Mouse (Mus musculus) T-cell, adult 2 months (primary cell): ENCODE measurements around the gene Tmem233.

Experiments
- DNase-seq: peaks from one replicate; pipeline ENCODE4 v3.0.0; 2022; ENCODE audit warnings: low spot score

The Tmem233 gene

GRCm38 (mm10) chr5:116029071-116029470 lies 54.0 kb downstream of the Tmem233 start:
- DNase-seq, result peak; percentile 81

- no peak for DNase-seq
These were observed 56.5 kb downstream of the Tmem233 start for GRCm38 (mm10) chr5:116026561-116026960.

- no peak for DNase-seq
These were observed 56.9 kb downstream of the Tmem233 start for GRCm38 (mm10) chr5:116026107-116026506.

- peak; percentile 95 for DNase-seq
These were observed 58.7 kb downstream of the Tmem233 start, which contains the start of gene Prkab1 for GRCm38 (mm10) chr5:116024327-116024739. Gene Prkab1, minus strand, starts transcription at chr5:116024508.

- no peak for DNase-seq
These were observed 59.2 kb downstream of the Tmem233 start for GRCm38 (mm10) chr5:116023821-116024284.

GRCm38 (mm10) chr5:116023251-116023661 lies 59.8 kb downstream of the Tmem233 start:
- DNase-seq, result no peak

GRCm38 (mm10) chr5:116022658-116023200 lies 60.3 kb downstream of the Tmem233 start:
- DNase-seq, result no peak

- no peak for DNase-seq
These were observed 60.9 kb downstream of the Tmem233 start for GRCm38 (mm10) chr5:116022131-116022530.

GRCm38 (mm10) chr5:116021552-116021951 lies 61.5 kb downstream of the Tmem233 start:
- no peak for DNase-seq

- DNase-seq, result no peak
These were observed 63.7 kb downstream of the Tmem233 start for GRCm38 (mm10) chr5:116019371-116019770.

GRCm38 (mm10) chr5:116018784-116019183 lies 64.3 kb downstream of the Tmem233 start:
- no peak for DNase-seq

GRCm38 (mm10) chr5:116018196-116018595 lies 64.8 kb downstream of the Tmem233 start:
- DNase-seq, result no peak

- no peak for DNase-seq
These were observed 65.7 kb downstream of the Tmem233 start for GRCm38 (mm10) chr5:116017391-116017790.

- DNase-seq, result no peak
These were observed 66.5 kb downstream of the Tmem233 start for GRCm38 (mm10) chr5:116016542-116016941.

- DNase-seq, result no peak
These were observed 68.8 kb downstream of the Tmem233 start for GRCm38 (mm10) chr5:116014237-116014636.

- no peak for DNase-seq
These were observed 69.2 kb downstream of the Tmem233 start for GRCm38 (mm10) chr5:116013821-116014220.

GRCm38 (mm10) chr5:116012503-116012902 lies 70.5 kb downstream of the Tmem233 start:
- no peak for DNase-seq

- DNase-seq, result no peak
These were observed 71.3 kb downstream of the Tmem233 start for GRCm38 (mm10) chr5:116011700-116012099.

GRCm38 (mm10) chr5:116009884-116010627 lies 73.0 kb downstream of the Tmem233 start:
- DNase-seq, result no peak

- DNase-seq, result no peak
These were observed 73.8 kb downstream of the Tmem233 start for GRCm38 (mm10) chr5:116009091-116009851.

- DNase-seq, result no peak
These were observed 75.3 kb downstream of the Tmem233 start for GRCm38 (mm10) chr5:116007723-116008122.

- DNase-seq, result no peak
These were observed 76.5 kb downstream of the Tmem233 start for GRCm38 (mm10) chr5:116006324-116007099.
